Mouse (Mus musculus): ENCODE measurements around the gene Pkn1. TPM values are rescaled to one million over a fixed set of nuclear protein-coding genes. Genes with fewer than 3 reads are reported as not detected.

Gene Pkn1
- polyA plus RNA-seq (2012; rRNA removed) = 69.7 and 76.4 TPM in 2 replicates

DNA sequence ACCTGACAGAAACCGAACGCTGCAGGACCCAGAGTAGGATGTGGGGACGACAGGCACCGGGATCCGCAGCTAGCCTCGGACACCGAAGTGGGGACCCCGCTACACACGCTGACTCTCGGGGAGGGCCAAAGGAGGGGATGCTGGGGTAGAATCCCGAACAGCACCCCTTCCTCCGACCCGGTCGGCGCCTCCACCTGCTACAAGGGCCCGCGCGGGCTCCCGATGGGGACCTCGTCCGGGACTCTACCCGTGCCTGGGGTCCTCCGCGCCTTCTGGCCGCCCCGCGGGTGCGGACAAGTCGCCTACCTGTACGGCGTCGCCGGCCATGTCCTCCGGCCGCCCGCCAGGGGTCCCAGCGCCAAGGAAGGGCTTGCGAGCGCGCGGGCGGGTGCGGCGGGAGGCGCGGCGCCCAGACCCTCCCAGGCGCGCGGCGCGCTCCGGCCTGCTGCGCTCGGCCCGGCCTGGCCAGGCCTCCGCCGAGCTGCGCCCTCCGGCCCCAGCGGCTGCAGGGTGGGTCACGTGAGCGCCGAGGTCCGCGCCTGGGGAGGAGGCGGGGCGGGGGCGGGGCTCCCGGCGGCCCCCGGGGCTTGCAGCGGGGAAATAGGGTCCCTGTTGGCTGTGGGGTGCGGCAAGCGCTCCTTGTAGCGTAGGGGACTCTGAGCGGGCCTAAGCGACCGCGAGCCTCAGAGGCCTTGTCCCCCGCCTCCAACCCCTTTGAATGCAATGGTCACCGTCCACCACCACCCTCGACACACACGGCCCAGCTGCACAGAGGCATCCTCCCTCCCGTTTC lies at the start of gene Pkn1:
Gene Pkn1, minus strand, starts transcription at position 519 of the 793 bp plus-strand sequence.

DNA sequence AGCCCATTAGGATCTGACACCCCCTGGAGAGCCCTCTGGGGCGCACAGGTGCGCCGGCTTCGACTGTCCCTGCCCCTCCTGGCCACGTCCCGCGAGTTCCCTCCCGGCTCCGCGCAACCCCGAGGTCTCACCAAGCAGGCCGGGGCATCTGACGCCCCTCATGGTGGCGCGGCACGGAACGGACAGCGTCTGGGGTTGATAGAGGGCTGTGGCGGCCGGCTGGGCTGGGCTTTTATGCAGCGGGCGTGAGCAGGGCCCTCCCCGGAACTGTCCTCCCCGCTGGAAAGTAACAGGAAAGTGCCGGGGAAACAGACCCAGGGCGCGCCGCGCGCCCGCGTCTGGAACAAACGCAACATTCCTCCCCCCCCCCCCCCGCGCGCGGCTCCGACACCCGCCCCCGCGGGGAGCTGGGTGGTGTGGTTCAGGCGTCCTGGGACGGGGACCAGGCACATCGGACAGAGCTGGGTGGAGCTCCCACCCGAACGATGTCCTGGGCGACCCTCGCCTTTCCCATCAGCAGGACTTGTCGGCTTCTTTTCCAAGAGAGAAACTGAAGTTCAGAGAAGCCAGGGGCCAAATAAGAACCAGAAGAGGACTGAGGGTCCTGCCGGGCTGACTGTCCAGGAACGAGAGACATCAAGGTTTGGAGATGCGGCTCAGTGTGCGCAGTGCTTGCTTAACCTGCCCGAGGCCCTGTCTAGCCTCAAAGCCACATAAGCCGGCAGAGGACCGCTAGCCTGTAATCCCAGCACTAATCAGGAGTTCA lies 42.2 kb upstream of the Pkn1 start, which contains the start of gene Adgre5:
Gene Adgre5, minus strand, starts transcription at position 351 of the 766 bp plus-strand sequence.

DNA sequence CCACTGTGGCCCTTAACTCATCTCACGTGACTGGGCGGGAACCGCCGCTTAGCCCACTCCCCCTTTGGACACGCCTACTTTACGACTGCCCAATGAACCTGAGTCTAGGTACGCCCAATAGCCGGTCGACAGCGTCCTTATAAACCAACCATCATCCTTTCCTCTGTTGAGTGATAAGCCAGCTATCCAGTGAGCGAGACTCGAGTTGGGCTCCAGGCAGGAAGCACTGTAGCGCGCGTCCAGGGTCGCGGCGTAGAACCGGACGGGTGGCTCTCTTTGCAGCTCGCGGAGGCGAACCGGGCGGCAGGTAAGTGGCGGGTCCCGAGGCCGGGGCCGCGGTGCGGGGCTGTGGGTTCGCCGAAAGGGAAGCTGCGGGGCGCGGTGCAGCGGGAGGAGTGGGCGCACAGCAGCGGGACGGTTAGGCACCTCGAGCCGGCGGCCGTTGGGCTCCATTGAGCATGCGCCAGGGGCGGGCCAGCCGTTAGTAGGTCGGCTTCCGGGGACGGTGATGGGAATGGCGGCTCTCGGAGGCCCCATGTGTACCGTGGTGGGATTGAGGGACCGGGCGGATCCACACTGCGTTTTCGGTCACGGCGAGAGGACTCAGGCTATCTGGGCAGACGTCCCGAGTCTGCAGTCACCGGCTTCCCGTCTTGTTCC lies 16.2 kb upstream of the Pkn1 start, which contains the start of gene Ddx39:
Gene Ddx39, plus strand, starts transcription at position 147 of the 660 bp plus-strand sequence.

DNA sequence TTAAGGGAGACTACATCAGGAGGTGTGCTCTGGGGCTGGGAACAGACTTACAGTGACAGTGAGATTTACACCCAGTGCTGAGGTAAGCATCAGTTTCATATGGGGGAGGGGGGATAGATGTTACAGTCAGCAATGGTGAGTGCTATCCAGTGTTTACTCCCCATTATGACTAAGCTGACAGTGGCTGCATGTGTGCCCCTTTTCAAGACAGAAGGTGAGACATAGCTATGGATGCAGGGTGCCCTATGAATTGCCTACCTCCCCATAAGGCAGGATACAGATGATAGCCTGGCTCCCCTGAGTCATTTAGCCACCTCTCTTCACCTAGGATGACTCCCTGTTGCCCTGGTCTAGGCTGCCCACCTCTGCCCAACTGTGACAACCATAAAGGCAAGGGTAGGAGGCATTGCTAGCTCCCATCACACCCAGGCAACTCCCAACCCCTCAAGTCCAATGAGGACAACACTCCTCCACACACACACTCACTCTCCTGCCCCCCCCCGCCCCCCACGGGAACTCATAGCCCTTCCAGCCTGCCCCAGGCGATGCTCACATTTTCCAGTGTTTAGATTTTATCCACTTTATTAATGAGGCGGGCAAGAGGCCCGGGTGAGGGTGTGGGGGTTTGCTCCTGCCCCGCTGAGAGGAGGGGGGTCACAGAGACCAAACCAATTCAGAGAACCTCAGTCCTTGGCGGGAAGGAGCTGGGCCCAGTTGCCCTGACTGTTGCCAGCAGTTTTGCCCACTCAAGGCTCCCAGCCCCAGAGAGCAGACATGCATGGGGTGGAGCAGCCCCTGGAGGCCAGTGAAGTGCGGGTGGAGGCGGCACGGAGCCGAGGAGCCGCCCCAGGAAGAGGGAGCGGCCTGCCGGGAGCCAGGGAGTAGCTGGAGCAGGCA lies 32.8 kb downstream of the Pkn1 start, which contains the start of gene Ptger1:
Gene Ptger1, plus strand, starts transcription at position 710 of the 897 bp plus-strand sequence.

DNA sequence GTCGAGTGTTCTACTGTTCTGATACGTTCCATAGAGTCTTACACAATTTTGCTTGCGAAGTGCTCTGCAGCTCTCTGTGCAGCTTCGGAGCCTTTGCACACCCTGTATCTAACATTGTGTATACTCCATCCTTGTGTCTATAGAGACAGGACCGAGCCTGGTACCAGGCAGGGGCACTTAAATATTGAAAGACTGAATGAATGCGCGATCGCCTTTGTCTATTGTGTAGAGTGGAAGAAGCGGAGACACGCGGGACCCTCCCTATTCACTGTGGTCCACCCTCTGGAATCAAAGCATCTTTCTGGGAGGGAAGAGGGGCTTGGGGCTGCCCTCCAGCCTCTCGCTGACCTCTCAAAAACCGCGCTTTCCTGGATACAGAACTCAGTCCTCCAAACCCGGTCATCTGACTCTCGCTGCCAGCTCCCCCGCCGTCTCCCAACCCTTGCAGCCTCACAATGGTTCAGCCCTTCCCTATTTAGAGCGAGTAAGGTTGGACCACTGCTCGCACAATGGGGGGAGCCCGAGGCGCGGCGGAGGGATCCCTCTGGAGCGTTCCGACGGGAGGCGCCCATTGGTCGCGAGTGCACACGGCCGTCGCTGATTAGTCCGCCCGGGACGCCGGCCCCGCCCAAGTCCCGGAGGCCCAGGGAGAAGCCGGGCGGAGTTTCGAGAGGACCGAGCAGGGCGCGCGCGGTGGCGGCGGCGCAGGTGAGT lies 46.8 kb downstream of the Pkn1 start, which contains the start of gene Gipc1:
Gene Gipc1, plus strand, starts transcription at position 648 of the 714 bp plus-strand sequence.

Other genes with a start within 250 kb of the Pkn1 start
- 288 and 319 TPM in 2 replicates for gene Scoc, start 240.8 kb downstream of the Pkn1 start, polyA plus RNA-seq (2012; rRNA removed)
- gene Olfr370, start 163.4 kb downstream of the Pkn1 start, polyA plus RNA-seq (2012; rRNA removed) = 0.03 and 0.09 TPM in 2 replicates
- 322 and 325 TPM in 2 replicates for gene Ndufb7, start 132.5 kb downstream of the Pkn1 start, polyA plus RNA-seq (2012; rRNA removed)
- 1,121 and 1,193 TPM in 2 replicates for gene Tecr, start 91.2 kb downstream of the Pkn1 start, polyA plus RNA-seq (2012; rRNA removed)
- 35.8 and 36.4 TPM in 2 replicates for gene Dnajb1, start 91.0 kb downstream of the Pkn1 start, polyA plus RNA-seq (2012; rRNA removed)
- gene Gipc1, start 46.5 kb downstream of the Pkn1 start, polyA plus RNA-seq (2012; rRNA removed) = 71.1 and 72.7 TPM in 2 replicates
- gene Ptger1, start 32.5 kb downstream of the Pkn1 start, polyA plus RNA-seq (2012; rRNA removed) = 1.0 and 1.2 TPM in 2 replicates
- 66.8 and 67.7 TPM in 2 replicates for gene Ddx39, start 16.0 kb upstream of the Pkn1 start, polyA plus RNA-seq (2012; rRNA removed)
- 17.7 and 18.0 TPM in 2 replicates for gene Adgre5, start 42.1 kb upstream of the Pkn1 start, polyA plus RNA-seq (2012; rRNA removed)
- gene Adgrl1, start 200.9 kb upstream of the Pkn1 start, polyA plus RNA-seq (2012; rRNA removed) = 182 and 248 TPM in 2 replicates

Data from central nervous system, embryonic 18 days (tissue).